Mouse (Mus musculus) lung, embryonic 14.5 days (tissue): ENCODE data around the gene Ifi27. TPM values are rescaled to one million over a fixed set of nuclear protein-coding genes. Genes with fewer than 3 reads are reported as not detected.
"Not testable (repeated sequence)": the region's sequence is repeated elsewhere in the genome, so short reads cannot be mapped to it uniquely, and the experiment has no call there.

Experiments used
- ATAC-seq: fragments of 200-750 bp; cut with Nextera tagmentation; 2 replicates; pipeline ENCODE4 v1.8.0; 2017; ENCODE audit warnings: mild to moderate bottlenecking, moderate TSS enrichment, moderate library complexity; ENCODE audit not compliant: insufficient read depth
- DNase-seq: peaks from one replicate; pipeline ENCODE4 v3.0.0-alpha.2; 2015
- H3K27ac ChIP-seq: fragments of 300-500 bp; sonication (generic); 2 replicates; pipeline ENCODE4 v1.5.1; 2014; ENCODE audit warnings: low read depth, mild to moderate bottlenecking, moderate library complexity
- H3K27me3 ChIP-seq: fragments of 300-500 bp; sonication (generic); 2 replicates; pipeline ENCODE4 v1.6.1; 2014; ENCODE audit warnings: low read length, control low read depth; ENCODE audit not compliant: insufficient read depth
- H3K36me3 ChIP-seq: fragments of 300-500 bp; sonication (generic); 2 replicates; pipeline ENCODE4 v1.6.1; 2014; ENCODE audit warnings: control low read depth; ENCODE audit not compliant: insufficient read depth
- H3K4me1 ChIP-seq: fragments of 300-500 bp; sonication (generic); 2 replicates; pipeline ENCODE4 v1.6.1; 2014; ENCODE audit warnings: antibody characterized with exemption, control low read depth; ENCODE audit not compliant: insufficient read depth
- H3K4me2 ChIP-seq: fragments of 300-500 bp; sonication (generic); 2 replicates; pipeline ENCODE4 v1.6.1; 2014; ENCODE audit warnings: mild to moderate bottlenecking
- H3K4me3 ChIP-seq: fragments of 300-500 bp; sonication (generic); 2 replicates; pipeline ENCODE4 v1.5.1; 2014; ENCODE audit warnings: low read depth, low read length
- H3K9ac ChIP-seq: fragments of 300-500 bp; sonication (generic); 2 replicates; pipeline ENCODE4 v1.6.1; 2014
- H3K9me3 ChIP-seq: fragments of 300-500 bp; sonication (generic); 2 replicates; pipeline ENCODE4 v1.6.1; 2016; ENCODE audit warnings: low read depth, low read length, control low read depth
- CTCF ChIP-seq: IDR thresholded peaks from 2 replicates; pipeline ENCODE4 v1.5.1; 2016; ENCODE audit warnings: antibody characterized with exemption, low read depth
- WGBS: fragments of 180-500 bp; shearing (Covaris S2); extraction: QIAGEN DNeasy Blood & Tissue Kit; methylation state at CpG from one replicate; pipeline ENCODE4 v1.1.7; 2014; 5-methylcytosine and 5-hydroxymethylcytosine counted together
- polyA plus RNA-seq: library from polyadenylated mRNA; unstranded; fragments of >200 nt; fragmentation: Nextera tagmentation; extraction: Ambion mirVana; gene quantifications from 2 replicates; pipeline ENCODE4 v1.2.1, GENCODE M21; 2014

The Ifi27 gene
- polyA plus RNA-seq, 1 experiment from 2014 or later, result 30.9 TPM

DNA sequence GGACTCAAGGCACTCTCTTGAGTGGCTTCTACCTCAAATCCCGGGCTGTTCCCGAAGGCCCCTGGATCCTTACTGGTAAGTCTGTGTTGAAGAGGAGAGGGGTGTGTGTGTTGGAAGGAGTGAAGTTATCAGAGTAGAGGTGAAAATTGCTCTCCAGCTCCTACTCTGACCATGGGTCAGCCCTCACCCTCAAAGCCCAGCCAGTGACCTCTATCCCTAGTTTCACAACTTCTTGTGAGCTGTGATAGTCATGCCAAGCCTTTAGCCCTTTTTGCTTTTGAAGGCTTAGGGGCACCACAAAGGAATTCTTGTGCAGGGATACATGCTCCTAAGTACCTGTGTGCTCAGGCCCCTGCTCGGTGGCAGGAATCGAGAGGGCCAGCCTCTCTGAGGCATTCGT is 47.7 kb downstream of the Ifi27 start:
- Histone ChIP-seq H3K36me3 (no peaks in the 10 kb centered on the region), H3K9ac (no peak overlapping the region), H3K9me3 (no peaks in the 10 kb centered on the region), H3K4me1 (no peaks in the 10 kb centered on the region), H3K4me3 (no peak overlapping the region), H3K4me2 (no peak overlapping the region), H3K27ac (no peak overlapping the region), H3K27me3 (no peaks in the 10 kb centered on the region)
- 55% methylated on average over 5 of the region's 5 CpGs for WGBS
- DNase-seq (no peak), ATAC-seq (no peak)
- no peak for TF ChIP-seq CTCF

DNA sequence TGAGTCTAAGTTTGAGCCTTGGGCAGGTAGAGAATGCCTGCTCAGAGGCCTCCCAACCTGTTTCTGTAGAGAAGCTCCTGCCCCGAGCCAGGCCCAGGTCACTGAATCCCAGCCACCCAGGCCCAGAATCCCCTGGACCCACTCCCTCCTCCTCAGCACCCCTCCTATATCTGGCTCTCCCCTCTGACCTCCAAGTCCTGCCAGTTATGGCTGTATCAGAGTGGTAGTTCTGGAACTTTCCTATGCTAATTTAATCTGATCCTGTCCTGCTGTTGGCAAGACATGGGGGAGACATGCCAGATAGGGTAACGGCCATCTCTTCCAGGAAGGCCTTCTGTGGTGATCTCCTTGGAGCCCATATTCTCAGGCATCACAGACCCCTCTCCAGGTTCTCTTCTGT is 48.8 kb downstream of the Ifi27 start:
- no peak overlapping the region for H3K4me2 ChIP-seq
- no peaks in the 10 kb centered on the region for H3K4me1 ChIP-seq
- no peaks in the 10 kb centered on the region for H3K36me3 ChIP-seq
- no peaks in the 10 kb centered on the region for H3K27me3 ChIP-seq
- no peak overlapping the region for H3K4me3 ChIP-seq
- H3K9ac ChIP-seq, result no peak overlapping the region
- 57% methylated on average over 2 of the region's 2 CpGs for WGBS
- H3K9me3 ChIP-seq, result no peaks in the 10 kb centered on the region
- no peak overlapping the region for H3K27ac ChIP-seq
- no peak for DNase-seq
- ATAC-seq, result no peak
- TF ChIP-seq CTCF, result no peak

GRCm38 (mm10) chr12:103484200-103484972 is 50.4 kb downstream of the Ifi27 start:
- H3K4me1 ChIP-seq, H3K4me3 ChIP-seq, H3K9ac ChIP-seq, H3K36me3 ChIP-seq, ATAC-seq, H3K27ac ChIP-seq, DNase-seq, H3K27me3 ChIP-seq, H3K9me3 ChIP-seq, H3K4me2 ChIP-seq: not testable (repeated sequence)
- 56% methylated on average over 9 of the region's 9 CpGs for WGBS

DNA sequence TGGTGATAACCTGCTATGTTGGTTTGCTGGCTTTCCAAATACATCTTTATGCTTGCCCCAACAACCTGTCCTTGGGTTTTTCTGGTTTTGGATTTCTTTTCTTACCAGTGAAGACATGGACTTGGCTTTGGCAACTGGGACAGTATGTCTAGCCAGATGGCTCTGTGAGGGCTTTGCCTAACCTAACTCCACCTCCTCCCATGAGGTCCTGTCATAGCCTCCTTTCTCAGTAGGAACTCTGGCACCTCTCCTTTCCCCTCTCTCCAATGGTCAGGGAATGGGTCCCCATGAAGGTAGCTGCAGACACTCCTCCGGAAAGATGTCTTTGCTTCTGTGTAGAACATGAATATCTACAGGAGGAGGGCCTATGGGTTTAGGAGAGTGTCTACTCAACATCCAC is 52.7 kb downstream of the Ifi27 start:
- ATAC-seq, result no peak
- Histone ChIP-seq H3K27ac (no peak overlapping the region), H3K36me3 (no peaks in the 10 kb centered on the region), H3K4me2 (no peak overlapping the region), H3K4me1 (no peaks in the 10 kb centered on the region), H3K4me3 (no peak overlapping the region), H3K9ac (no peak overlapping the region), H3K9me3 (no peaks in the 10 kb centered on the region), H3K27me3 (no peaks in the 10 kb centered on the region)
- no peak for DNase-seq
- WGBS, result 81% methylated on average over 1 of the region's 1 CpGs
- TF ChIP-seq CTCF, result no peak

- no peak overlapping the region for H3K4me2 ChIP-seq
- H3K4me1 ChIP-seq, result no peaks in the 10 kb centered on the region
- H3K27me3 ChIP-seq, result no peaks in the 10 kb centered on the region
- no peak for TF ChIP-seq CTCF
- no peak overlapping the region for H3K27ac ChIP-seq
- WGBS, result 46% methylated on average over 4 of the region's 4 CpGs
- no peak overlapping the region for H3K9ac ChIP-seq
- H3K36me3 ChIP-seq, result no peaks in the 10 kb centered on the region
- no peak for DNase-seq
- H3K9me3 ChIP-seq, result no peaks in the 10 kb centered on the region
- H3K4me3 ChIP-seq, result no peak overlapping the region
- no peak for ATAC-seq
These were observed 53.3 kb downstream of the Ifi27 start for GRCm38 (mm10) chr12:103487276-103487675.

DNA sequence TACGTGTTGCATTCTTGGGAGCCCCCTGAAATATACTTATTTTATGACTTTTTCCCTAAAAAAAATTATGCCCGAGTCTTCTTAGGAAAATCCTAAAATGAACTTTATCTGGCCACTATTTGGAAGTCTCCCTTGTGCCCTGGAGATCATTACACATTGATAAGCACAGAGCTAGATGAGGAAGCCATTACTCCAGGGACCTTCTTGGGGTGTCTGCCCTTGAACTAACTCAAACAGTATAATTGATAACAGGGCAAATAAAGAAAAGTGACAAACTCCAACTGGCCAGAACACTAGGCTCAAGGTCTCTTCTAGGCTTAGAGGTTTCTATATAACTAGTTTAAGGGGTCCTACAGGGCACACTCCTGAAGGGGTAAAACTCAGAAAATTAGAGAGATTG is 53.7 kb downstream of the Ifi27 start:
- Histone ChIP-seq H3K9me3 (no peaks in the 10 kb centered on the region), H3K4me2 (no peak overlapping the region), H3K9ac (no peak overlapping the region), H3K27me3 (no peaks in the 10 kb centered on the region), H3K36me3 (no peaks in the 10 kb centered on the region), H3K27ac (no peak overlapping the region), H3K4me3 (no peak overlapping the region), H3K4me1 (no peaks in the 10 kb centered on the region)
- ATAC-seq (no peak), DNase-seq (no peak)
- WGBS, result 66% methylated on average over 2 of the region's 2 CpGs
- TF ChIP-seq CTCF, result no peak

Other genes with a start within 250 kb of the Ifi27 start
- 0.28 TPM in 1 of 2 replicates, not detected in the other for gene Prima1, start 192.1 kb upstream of the Ifi27 start, polyA plus RNA-seq
- gene Fam181a, start 123.2 kb upstream of the Ifi27 start, polyA plus RNA-seq, result 0.13 TPM in 1 of 2 replicates, not detected in the other
- 4.5 and 7.8 TPM in 2 replicates for gene Asb2, start 78.2 kb upstream of the Ifi27 start, polyA plus RNA-seq
- gene Otub2, start 45.5 kb upstream of the Ifi27 start, polyA plus RNA-seq, result 8.3 and 8.5 TPM in 2 replicates
- 0.51 and 0.62 TPM in 2 replicates for gene 9330161L09Rik, start 26.4 kb upstream of the Ifi27 start, polyA plus RNA-seq
- gene Ddx24, start 8.4 kb upstream of the Ifi27 start, polyA plus RNA-seq, result 78.6 and 89.0 TPM in 2 replicates
- 10.4 and 11.3 TPM in 2 replicates for gene Ifi27l2a, start 9.5 kb downstream of the Ifi27 start, polyA plus RNA-seq
- gene Ifi27l2b, start 23.0 kb downstream of the Ifi27 start, polyA plus RNA-seq, result not detected in 2 replicates
- gene Ppp4r4, start 98.1 kb downstream of the Ifi27 start, polyA plus RNA-seq, result 1.6 TPM in 2 replicates
- 0.08 TPM in 1 of 2 replicates, not detected in the other for gene Serpina10, start 197.2 kb downstream of the Ifi27 start, polyA plus RNA-seq
- gene Serpina6, start 223.0 kb downstream of the Ifi27 start, polyA plus RNA-seq, result 0.27 and 1.3 TPM in 2 replicates
- gene Serpina16, start 241.9 kb downstream of the Ifi27 start, polyA plus RNA-seq, result not detected in 2 replicates